Mouse (Mus musculus): ENCODE measurements at regions not wholly inside any gene's neighbourhood (a gene's known extent, or its start where the extent isn't known, plus 50 kb on each side); places are given as distances from the start of the nearest gene placed in this dataset.
"Not testable (repeated sequence)": the region's sequence is repeated elsewhere in the genome, so short reads cannot be mapped to it uniquely, and the experiment has no call there.

DNA sequence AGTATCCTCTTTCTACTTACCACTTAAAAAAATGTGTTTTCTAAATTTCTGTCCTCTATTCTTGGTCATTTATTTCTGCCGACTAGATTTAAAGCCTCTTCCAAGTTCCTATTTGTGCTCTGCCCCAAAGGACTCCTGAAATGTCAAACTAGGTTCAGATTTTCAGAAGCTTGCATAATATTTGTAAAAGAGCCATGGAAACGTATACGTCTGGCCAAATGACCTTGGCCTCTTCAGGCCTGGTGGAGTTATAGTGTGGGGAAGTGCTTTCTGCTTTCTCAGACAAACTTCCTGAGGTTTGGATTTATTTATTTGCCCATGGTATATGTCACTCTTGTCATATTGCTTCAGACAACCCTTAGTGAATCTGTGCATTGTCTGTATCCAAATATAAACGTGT lies 117.2 kb upstream of the Meox2 start:
- no peak for DNase-seq (ENCODE audit: low spot score)
- Histone ChIP-seq H3K4me1 (ENCODE audit: insufficient read depth, low read depth, low read length) (no peaks in the 10 kb centered on the region), H3K9me3 (replicated peaks) (0 out of 2 replicates have a peak, but pooled peaks cover 2% of the 10 kb centered on the region), H3K36me3 (replicated peaks) (no peaks in the 10 kb centered on the region), H3K4me3 (ENCODE audit: low read depth, low read length) (no peak overlapping the region), H3K27me3 (ENCODE audit: insufficient read depth, low read length) (no peaks in the 10 kb centered on the region)
- ATAC-seq (ENCODE audit: extremely low read depth, insufficient number of reproducible peaks, low FRiP score, poor library complexity, severe bottlenecking) = no peak
- TF ChIP-seq TAL1 (conservative IDR thresholded peaks at IDR 0.05; ENCODE audit: low read depth, low read length) (no peak), GATA2 (IDR thresholded peaks at IDR 0.05; ENCODE audit: borderline replicate concordance, low read depth, low read length) (no peak), CTCF (IDR thresholded peaks at IDR 0.05; ENCODE audit: low read depth, low read length) (no peak), POLR2AphosphoS5 (IDR thresholded peaks at IDR 0.05; ENCODE audit: insufficient replicate concordance, low read depth, low read length) (no peak), GATA1 (IDR thresholded peaks at IDR 0.05; ENCODE audit: borderline replicate concordance, low read length) (no peak)

DNA sequence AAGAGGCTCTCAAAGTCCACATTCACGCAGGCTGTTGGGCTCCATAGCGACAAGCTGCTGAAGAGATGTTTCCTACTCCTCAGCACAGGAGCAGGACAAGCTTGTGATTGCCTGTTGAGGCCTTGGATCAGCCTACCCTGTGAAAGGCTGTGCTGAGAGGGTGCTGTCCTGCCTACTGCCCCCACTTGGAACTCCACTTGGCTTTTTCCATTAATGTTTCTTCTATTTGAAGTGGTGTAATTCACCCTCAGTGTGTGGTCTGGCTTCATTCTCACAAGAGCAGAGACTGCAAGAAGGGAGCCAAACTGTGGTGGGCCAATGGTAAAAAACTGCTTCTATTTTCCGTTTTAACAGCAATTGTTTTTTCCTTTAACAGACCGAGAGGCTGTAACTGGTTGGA lies 116.4 kb upstream of the Meox2 start:
- Histone ChIP-seq H3K9me3 (replicated peaks) (0 out of 2 replicates have a peak, but pooled peaks cover 2% of the 10 kb centered on the region), H3K4me1 (ENCODE audit: insufficient read depth, low read depth, low read length) (no peaks in the 10 kb centered on the region), H3K4me3 (ENCODE audit: low read depth, low read length) (no peak overlapping the region), H3K27me3 (ENCODE audit: insufficient read depth, low read length) (no peaks in the 10 kb centered on the region), H3K36me3 (replicated peaks) (no peaks in the 10 kb centered on the region)
- no peak for TF ChIP-seq CTCF (IDR thresholded peaks at IDR 0.05; ENCODE audit: low read depth, low read length)
- no peak for TF ChIP-seq POLR2AphosphoS5 (IDR thresholded peaks at IDR 0.05; ENCODE audit: insufficient replicate concordance, low read depth, low read length)
- no peak for TF ChIP-seq GATA2 (IDR thresholded peaks at IDR 0.05; ENCODE audit: borderline replicate concordance, low read depth, low read length)
- no peak for TF ChIP-seq TAL1 (conservative IDR thresholded peaks at IDR 0.05; ENCODE audit: low read depth, low read length)
- no peak for TF ChIP-seq GATA1 (IDR thresholded peaks at IDR 0.05; ENCODE audit: borderline replicate concordance, low read length)
- ATAC-seq (ENCODE audit: extremely low read depth, insufficient number of reproducible peaks, low FRiP score, poor library complexity, severe bottlenecking) (no peak), DNase-seq (ENCODE audit: low spot score) (no peak)

DNA sequence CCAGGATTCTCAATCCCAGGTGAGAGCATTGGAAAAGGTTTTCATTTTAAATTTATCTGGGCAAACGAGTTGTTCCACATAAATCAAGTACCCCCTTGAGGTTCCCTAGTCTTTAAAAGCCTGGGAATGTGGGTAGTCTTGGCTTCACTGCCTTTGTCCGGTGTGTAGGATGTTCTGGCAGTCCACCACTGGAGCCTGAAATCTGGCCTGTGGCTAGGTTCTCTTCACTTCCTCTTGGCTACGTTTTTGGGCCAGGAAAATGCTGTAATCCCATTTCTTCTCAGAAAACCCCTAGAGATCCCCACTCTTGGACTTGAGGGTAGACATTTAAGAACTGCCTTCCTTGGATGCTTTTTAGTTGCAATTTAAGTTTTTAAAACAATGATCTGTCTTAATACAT lies 106.9 kb upstream of the Meox2 start:
- Histone ChIP-seq H3K4me3 (ENCODE audit: low read depth, low read length) (no peak overlapping the region), H3K27me3 (ENCODE audit: insufficient read depth, low read length) (no peaks in the 10 kb centered on the region), H3K9me3 (replicated peaks) (no peaks in the 10 kb centered on the region), H3K4me1 (ENCODE audit: insufficient read depth, low read depth, low read length) (no peaks in the 10 kb centered on the region), H3K36me3 (replicated peaks) (no peaks in the 10 kb centered on the region)
- DNase-seq (ENCODE audit: low spot score) = no peak
- no peak for TF ChIP-seq CTCF (IDR thresholded peaks at IDR 0.05; ENCODE audit: low read depth, low read length)
- no peak for TF ChIP-seq GATA2 (IDR thresholded peaks at IDR 0.05; ENCODE audit: borderline replicate concordance, low read depth, low read length)
- TF ChIP-seq POLR2AphosphoS5 (IDR thresholded peaks at IDR 0.05; ENCODE audit: insufficient replicate concordance, low read depth, low read length) = no peak
- TF ChIP-seq TAL1 (conservative IDR thresholded peaks at IDR 0.05; ENCODE audit: low read depth, low read length) = no peak
- TF ChIP-seq GATA1 (IDR thresholded peaks at IDR 0.05; ENCODE audit: borderline replicate concordance, low read length) = no peak
- no peak for ATAC-seq (ENCODE audit: extremely low read depth, insufficient number of reproducible peaks, low FRiP score, poor library complexity, severe bottlenecking)

DNA sequence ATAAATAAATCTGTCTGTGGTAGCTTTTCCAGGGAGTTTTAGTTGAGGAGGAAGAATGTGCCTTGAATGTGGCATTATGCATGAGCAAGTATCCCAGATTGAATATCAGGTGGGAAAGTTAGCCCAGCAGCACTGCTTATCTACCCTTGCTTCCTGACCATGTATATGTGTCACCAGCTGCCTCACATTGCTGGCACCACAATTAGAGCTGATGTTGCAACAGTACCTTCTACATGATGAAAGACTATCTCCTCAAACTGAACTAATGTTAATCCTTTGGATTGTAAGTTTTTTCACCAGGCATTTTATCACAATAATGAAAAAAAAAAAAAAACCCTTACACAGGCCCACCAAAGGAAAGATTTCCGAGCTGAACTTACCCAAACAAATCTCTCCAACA lies 103.1 kb upstream of the Meox2 start:
- DNase-seq (ENCODE audit: low spot score) (no peak), ATAC-seq (ENCODE audit: extremely low read depth, insufficient number of reproducible peaks, low FRiP score, poor library complexity, severe bottlenecking) (no peak)
- Histone ChIP-seq H3K4me3 (ENCODE audit: low read depth, low read length) (no peak overlapping the region), H3K4me1 (ENCODE audit: insufficient read depth, low read depth, low read length) (no peaks in the 10 kb centered on the region), H3K9me3 (replicated peaks) (no peaks in the 10 kb centered on the region), H3K27me3 (ENCODE audit: insufficient read depth, low read length) (no peaks in the 10 kb centered on the region), H3K36me3 (replicated peaks) (no peaks in the 10 kb centered on the region)
- TF ChIP-seq TAL1 (conservative IDR thresholded peaks at IDR 0.05; ENCODE audit: low read depth, low read length) (no peak), GATA2 (IDR thresholded peaks at IDR 0.05; ENCODE audit: borderline replicate concordance, low read depth, low read length) (no peak), GATA1 (IDR thresholded peaks at IDR 0.05; ENCODE audit: borderline replicate concordance, low read length) (no peak), POLR2AphosphoS5 (IDR thresholded peaks at IDR 0.05; ENCODE audit: insufficient replicate concordance, low read depth, low read length) (no peak), CTCF (IDR thresholded peaks at IDR 0.05; ENCODE audit: low read depth, low read length) (no peak)

DNA sequence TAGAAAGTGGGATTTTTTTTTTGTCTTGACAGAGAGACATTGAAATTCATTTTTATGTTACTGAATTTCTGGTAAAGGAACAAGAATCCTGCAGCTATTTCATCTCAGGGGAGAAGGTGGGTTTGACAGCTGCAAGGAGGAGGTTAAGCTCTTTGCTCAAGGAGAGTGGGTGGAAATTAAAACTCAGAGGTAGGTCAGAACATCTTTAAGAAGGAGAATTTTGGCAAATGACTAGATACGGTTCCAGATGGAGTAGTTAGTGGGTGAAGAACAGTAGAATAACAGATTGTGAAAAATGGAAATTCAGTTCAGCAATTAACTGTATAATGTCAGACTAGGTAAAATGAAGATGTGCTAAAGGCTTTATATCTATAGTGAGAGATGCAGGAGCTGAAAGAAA lies 98.0 kb upstream of the Meox2 start:
- ATAC-seq (ENCODE audit: extremely low read depth, insufficient number of reproducible peaks, low FRiP score, poor library complexity, severe bottlenecking) (no peak), DNase-seq (ENCODE audit: low spot score) (no peak)
- H3K36me3 ChIP-seq (replicated peaks) = no peaks in the 10 kb centered on the region
- no peaks in the 10 kb centered on the region for H3K4me1 ChIP-seq (ENCODE audit: insufficient read depth, low read depth, low read length)
- no peaks in the 10 kb centered on the region for H3K27me3 ChIP-seq (ENCODE audit: insufficient read depth, low read length)
- H3K4me3 ChIP-seq (ENCODE audit: low read depth, low read length) = no peak overlapping the region
- TF ChIP-seq POLR2AphosphoS5 (IDR thresholded peaks at IDR 0.05; ENCODE audit: insufficient replicate concordance, low read depth, low read length) (no peak), TAL1 (conservative IDR thresholded peaks at IDR 0.05; ENCODE audit: low read depth, low read length) (no peak), CTCF (IDR thresholded peaks at IDR 0.05; ENCODE audit: low read depth, low read length) (no peak), GATA2 (IDR thresholded peaks at IDR 0.05; ENCODE audit: borderline replicate concordance, low read depth, low read length) (no peak), GATA1 (IDR thresholded peaks at IDR 0.05; ENCODE audit: borderline replicate concordance, low read length) (no peak)
- H3K9me3 ChIP-seq (replicated peaks) = no peaks in the 10 kb centered on the region

DNA sequence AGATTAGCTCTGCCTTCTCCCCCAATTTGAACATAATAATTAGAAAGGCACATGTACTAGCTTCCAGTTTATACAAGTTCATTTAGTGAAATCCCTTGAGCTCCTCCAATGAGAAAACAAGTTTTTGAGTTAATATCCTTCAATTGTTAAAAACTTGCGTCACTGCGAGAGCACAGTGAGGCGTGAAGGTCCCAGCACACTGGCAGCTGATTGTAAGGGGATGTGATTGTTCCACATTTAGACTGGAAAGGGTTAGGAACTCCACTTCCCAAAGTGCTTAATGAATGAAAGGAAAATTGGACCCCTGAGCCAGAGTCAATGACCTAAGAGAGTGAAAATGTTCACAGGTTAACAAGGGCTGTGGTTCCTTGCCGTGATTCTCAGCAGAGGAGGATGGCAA lies 93.9 kb upstream of the Meox2 start:
- no peaks in the 10 kb centered on the region for H3K36me3 ChIP-seq (replicated peaks)
- H3K4me1 ChIP-seq (ENCODE audit: insufficient read depth, low read depth, low read length) = no peaks in the 10 kb centered on the region
- no peak overlapping the region for H3K4me3 ChIP-seq (ENCODE audit: low read depth, low read length)
- ATAC-seq (ENCODE audit: extremely low read depth, insufficient number of reproducible peaks, low FRiP score, poor library complexity, severe bottlenecking) = no peak
- no peaks in the 10 kb centered on the region for H3K27me3 ChIP-seq (ENCODE audit: insufficient read depth, low read length)
- no peaks in the 10 kb centered on the region for H3K9me3 ChIP-seq (replicated peaks)
- TF ChIP-seq GATA1 (IDR thresholded peaks at IDR 0.05; ENCODE audit: borderline replicate concordance, low read length) (no peak), TAL1 (conservative IDR thresholded peaks at IDR 0.05; ENCODE audit: low read depth, low read length) (no peak), GATA2 (IDR thresholded peaks at IDR 0.05; ENCODE audit: borderline replicate concordance, low read depth, low read length) (no peak), CTCF (IDR thresholded peaks at IDR 0.05; ENCODE audit: low read depth, low read length) (no peak), POLR2AphosphoS5 (IDR thresholded peaks at IDR 0.05; ENCODE audit: insufficient replicate concordance, low read depth, low read length) (no peak)
- no peak for DNase-seq (ENCODE audit: low spot score)

DNA sequence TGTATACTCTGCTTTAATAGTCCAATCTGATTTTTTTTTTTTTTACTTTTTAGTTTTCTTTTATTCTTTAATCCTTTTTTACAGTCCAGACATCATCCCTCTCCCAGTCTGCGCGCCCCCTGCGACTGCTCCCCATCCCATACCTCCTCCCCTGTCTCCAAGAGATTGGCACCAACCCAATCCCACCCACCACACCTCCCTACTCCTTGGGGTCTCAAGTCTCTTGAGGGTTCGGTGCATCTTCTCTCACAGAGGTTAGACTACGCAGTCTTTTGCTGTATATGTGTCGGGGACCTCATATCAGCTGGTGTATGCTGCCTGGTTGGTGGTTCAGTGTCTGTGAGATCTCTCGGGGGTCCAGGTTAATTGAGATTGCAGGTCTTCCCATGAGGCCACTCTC lies 93.4 kb upstream of the Meox2 start:
- not testable (repeated sequence) for H3K4me3 ChIP-seq (ENCODE audit: low read depth, low read length)

More for the DNA sequence above, 93.4 kb upstream of the Meox2 start:
- not testable (repeated sequence) for H3K4me1 ChIP-seq (ENCODE audit: insufficient read depth, low read depth, low read length); H3K27me3 ChIP-seq (ENCODE audit: insufficient read depth, low read length); H3K9me3 ChIP-seq (replicated peaks); DNase-seq (ENCODE audit: low spot score); ATAC-seq (ENCODE audit: extremely low read depth, insufficient number of reproducible peaks, low FRiP score, poor library complexity, severe bottlenecking); H3K36me3 ChIP-seq (replicated peaks)

Measured in G1E (cell line).